In genomic region chrX:103616162-103616535, GRCm38 (mm10) we compare ENCODE assay signal across 8 mouse cellular contexts. TPM values are rescaled to one million over a fixed set of nuclear protein-coding genes. Genes with fewer than 3 reads are reported as not detected.
DNase-seq lines count a peak whose midpoint lies in the region; ATAC-seq and TF ChIP-seq lines count a peak whose summit lies in the region.

No protein-coding gene starts in this region.

- DNase-seq in CD4-positive helper T cell, adult 2 months (ENCODE audit: low read depth, low spot score) = peak; percentile 74
- peak; percentile 53 for DNase-seq in adipocyte (ENCODE audit: low spot score)
- peak; percentile 30 for DNase-seq in embryo, embryonic 9.5 days (ENCODE audit: extremely low spot score)
- DNase-seq in kidney, postnatal 0 days (ENCODE audit: low spot score) = peak; percentile 41
- peak; percentile 48 for DNase-seq in lung, postnatal 0 days (ENCODE audit: low spot score)

- H3K27ac ChIP-seq in heart, embryonic 13.5 days (replicated peaks) = peak overlapping the region; percentile 92
- peak overlapping the region; percentile 87 for H3K27ac ChIP-seq in kidney, postnatal 0 days
- H3K27ac ChIP-seq in lung, postnatal 0 days (ENCODE audit: low read length) = peak overlapping the region; percentile 90
- H3K27ac ChIP-seq in olfactory bulb, adult 2 months (ENCODE audit: insufficient read depth, low read depth, low read length) = peak overlapping the region; percentile 51

- no peaks in the 10 kb centered on the region for H3K9me3 ChIP-seq in heart, embryonic 13.5 days
- no peaks in the 10 kb centered on the region for H3K9me3 ChIP-seq in kidney, postnatal 0 days (replicated peaks; ENCODE audit: low read length)
- H3K9me3 ChIP-seq in lung, postnatal 0 days (ENCODE audit: low read length) = no peaks in the 10 kb centered on the region

- 32% methylated on average over 19 of the region's 19 CpGs for WGBS in heart, embryonic 13.5 days
- 26% methylated on average over 19 of the region's 19 CpGs for WGBS in kidney, postnatal 0 days
- WGBS in lung, postnatal 0 days = 10% methylated on average over 19 of the region's 19 CpGs
- WGBS in olfactory bulb, adult 2 months = 17% methylated on average over 19 of the region's 19 CpGs

- peaks cover 14% of the 10 kb centered on the region for H3K4me1 ChIP-seq in heart, embryonic 13.5 days
- H3K4me1 ChIP-seq in kidney, postnatal 0 days (replicated peaks; ENCODE audit: insufficient read depth, low read length) = no peaks in the 10 kb centered on the region
- no peaks in the 10 kb centered on the region for H3K4me1 ChIP-seq in lung, postnatal 0 days (ENCODE audit: insufficient read depth, low read depth, low read length)
- H3K4me1 ChIP-seq in olfactory bulb, adult 2 months (ENCODE audit: control insufficient read depth, insufficient read depth, low read length) = 0 out of 2 replicates have a peak, but pooled peaks cover 3% of the 10 kb centered on the region

- peaks cover 25% of the 10 kb centered on the region for H3K36me3 ChIP-seq in heart, embryonic 13.5 days
- H3K36me3 ChIP-seq in kidney, postnatal 0 days (ENCODE audit: insufficient read depth, low read length) = no peaks in the 10 kb centered on the region
- H3K36me3 ChIP-seq in lung, postnatal 0 days (ENCODE audit: insufficient read depth, low read length) = no peaks in the 10 kb centered on the region

- H3K27me3 ChIP-seq in heart, embryonic 13.5 days (replicated peaks) = no peaks in the 10 kb centered on the region
- no peaks in the 10 kb centered on the region for H3K27me3 ChIP-seq in kidney, postnatal 0 days (ENCODE audit: insufficient read depth, low read length)
- H3K27me3 ChIP-seq in lung, postnatal 0 days (replicated peaks; ENCODE audit: insufficient read depth, low read length) = no peaks in the 10 kb centered on the region

- peak overlapping the region; percentile 73 for H3K4me2 ChIP-seq in heart, embryonic 13.5 days
- H3K4me2 ChIP-seq in kidney, postnatal 0 days (ENCODE audit: low read length) = peak overlapping the region; percentile 63
- H3K4me2 ChIP-seq in lung, postnatal 0 days (replicated peaks; ENCODE audit: low read depth, low read length) = peak overlapping the region; percentile 57

- peak; percentile 23; the same call in 1 of the 2 replicates for ATAC-seq in heart, embryonic 13.5 days (ENCODE audit: extremely low read depth, insufficient number of reproducible peaks, low FRiP score, low TSS enrichment)
- no peak for ATAC-seq in kidney, postnatal 0 days (replicated peaks; ENCODE audit: low FRiP score, low read depth)
- ATAC-seq in lung, postnatal 0 days = peak; percentile 58
- ATAC-seq in activated CD4-positive, CD25-positive, alpha-beta regulatory T cell, adult 4 months = no peak

- TF ChIP-seq EP300 in lung, postnatal 0 days (IDR thresholded peaks at IDR 0.05) = no peak

- TF ChIP-seq CTCF in kidney, postnatal 0 days (IDR thresholded peaks at IDR 0.05; ENCODE audit: low read depth) = no peak
- no peak for TF ChIP-seq CTCF in lung, postnatal 0 days (IDR thresholded peaks at IDR 0.05)
- TF ChIP-seq CTCF in olfactory bulb, adult 2 months (IDR thresholded peaks at IDR 0.05; ENCODE audit: insufficient read depth, low read depth, low read length) = no peak

- H3K9ac ChIP-seq in heart, embryonic 13.5 days = peak overlapping the region; percentile 83
- peak overlapping the region; percentile 43 for H3K9ac ChIP-seq in kidney, postnatal 0 days (ENCODE audit: low read depth, low read length)
- H3K9ac ChIP-seq in lung, postnatal 0 days (replicated peaks; ENCODE audit: low read depth) = peak overlapping the region; percentile 19

- H3K4me3 ChIP-seq in heart, embryonic 13.5 days = peak overlapping the region; percentile 59
- H3K4me3 ChIP-seq in kidney, postnatal 0 days (replicated peaks; ENCODE audit: low read depth, low read length) = peak overlapping the region; percentile 41
- H3K4me3 ChIP-seq in lung, postnatal 0 days (ENCODE audit: low read depth, low read length) = peak overlapping the region; percentile 47
- peak overlapping the region; percentile 38; the same call in 1 of the 2 replicates for H3K4me3 ChIP-seq in olfactory bulb, adult 2 months (ENCODE audit: insufficient read depth, low read depth, low read length)

- no peak for TF ChIP-seq POLR2A in olfactory bulb, adult 2 months (IDR thresholded peaks at IDR 0.05; ENCODE audit: insufficient read depth, low read depth, low read length)

RNA-seq across cellular contexts. Expression of gene Zcchc13, which starts 14.2 kb away (rescaled TPM):
- polyA plus RNA-seq in heart, embryonic 13.5 days (2015; fragmentation: Nextera tagmentation; extraction: Ambion mirVana) = not detected in 2 replicates
- polyA plus RNA-seq in kidney, postnatal 0 days (2015; fragmentation: Nextera tagmentation; extraction: Ambion mirVana) = not detected in 2 replicates
- not detected in 2 replicates for polyA plus RNA-seq in lung, postnatal 0 days (2015; fragmentation: Nextera tagmentation; extraction: Ambion mirVana)
- polyA plus RNA-seq in olfactory bulb, adult 2 months (2012; ENCODE audit: insufficient read depth, insufficient read length, low replicate concordance, missing spikeins) = not detected in 2 replicates
- polyA plus RNA-seq in activated CD4-positive, CD25-positive, alpha-beta regulatory T cell, adult 4 months (2017; shearing (Covaris generic)) = not detected

Comparison
In these comparisons a context has a peak if more than half of its experiments do, and no peak if none do; other contexts are left out.
1. ATAC-seq: peak in heart, embryonic 13.5 days (single experiment) and lung, postnatal 0 days (single experiment); none in kidney, postnatal 0 days (single experiment) and activated CD4-positive, CD25-positive, alpha-beta regulatory T cell, adult 4 months (single experiment).
2. H3K9ac ChIP-seq: peak in every context shown above with its lines; median percentile 83 in heart, embryonic 13.5 days; 43 in kidney, postnatal 0 days; 19 in lung, postnatal 0 days.
3. Peak in every context shown above with its lines, with median percentiles within 50 percentile points of each other: DNase-seq, H3K27ac ChIP-seq, H3K4me2 ChIP-seq and H3K4me3 ChIP-seq.